Mouse (Mus musculus) heart, postnatal 0 days (tissue): ENCODE data around the gene Ppat.

Source experiments
- CTCF ChIP-seq: IDR thresholded peaks from 2 replicates; pipeline ENCODE4 v1.5.1; 2016; ENCODE audit warnings: antibody characterized with exemption, control low read depth, low read depth
- EP300 ChIP-seq: IDR thresholded peaks from 2 replicates; pipeline ENCODE4 v1.6.1; 2016; ENCODE audit warnings: antibody characterized with exemption, low read depth

GRCm38 (mm10) chr5:76955474-76955873 is 4.1 kb upstream of the Ppat start:
- TF ChIP-seq CTCF, result no peak
- no peak for TF ChIP-seq EP300
